Mouse (Mus musculus) layer of hippocampus, postnatal 36 days (tissue): ENCODE data around the gene E130218I03Rik. TPM values are rescaled to one million over a fixed set of nuclear protein-coding genes. Genes with fewer than 3 reads are reported as not detected.

Experiments
- DNase-seq, 2 experiments: peaks; one replicate each; pipeline ENCODE4 v3.0.0; 2022
- total RNA-seq, 2 experiments: library from RNA; stranded (reverse); gene quantifications; 2 replicates each; pipeline ENCODE4 v1.2.3; 2021

Gene E130218I03Rik
- not detected for total RNA-seq

DNA sequence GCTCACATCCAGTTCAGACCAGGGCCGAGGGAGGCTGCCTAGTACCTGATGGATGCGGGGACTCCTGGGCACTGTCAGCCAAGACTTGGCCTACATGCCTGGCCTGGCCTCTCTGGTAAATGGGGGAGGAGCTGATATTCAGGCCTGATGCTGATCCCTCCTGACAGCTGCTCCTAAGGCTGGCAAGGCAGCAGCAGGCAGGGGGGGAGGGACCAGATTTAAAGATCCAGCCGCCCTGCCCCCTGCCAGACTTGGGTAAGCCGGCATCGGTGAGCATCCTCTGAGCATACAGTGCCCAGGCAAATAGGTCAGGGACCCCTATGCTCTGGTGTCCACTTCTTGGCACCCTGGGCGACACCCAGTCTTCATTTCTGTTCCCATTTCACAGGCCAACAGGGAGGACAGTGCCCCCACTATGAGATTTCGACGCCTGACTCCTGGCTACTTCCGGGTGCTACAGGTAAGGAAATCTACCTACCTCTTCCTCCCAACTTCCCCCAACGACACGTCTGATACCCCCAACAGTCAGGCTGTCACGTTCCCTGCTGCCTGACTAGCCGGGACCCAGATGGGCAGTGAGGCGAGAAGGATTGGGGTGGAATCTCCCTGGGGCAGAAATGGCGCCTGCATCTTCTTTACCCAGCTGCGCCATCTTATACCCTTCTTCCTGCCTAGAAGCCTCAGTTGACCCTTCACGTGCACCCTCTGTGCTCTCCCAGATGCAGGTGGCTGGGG lies at the start of gene E130218I03Rik:
TSS of gene E130218I03Rik (plus strand) at position 147 of the 735 bp plus-strand sequence.
- DNase-seq = no peak

DNA sequence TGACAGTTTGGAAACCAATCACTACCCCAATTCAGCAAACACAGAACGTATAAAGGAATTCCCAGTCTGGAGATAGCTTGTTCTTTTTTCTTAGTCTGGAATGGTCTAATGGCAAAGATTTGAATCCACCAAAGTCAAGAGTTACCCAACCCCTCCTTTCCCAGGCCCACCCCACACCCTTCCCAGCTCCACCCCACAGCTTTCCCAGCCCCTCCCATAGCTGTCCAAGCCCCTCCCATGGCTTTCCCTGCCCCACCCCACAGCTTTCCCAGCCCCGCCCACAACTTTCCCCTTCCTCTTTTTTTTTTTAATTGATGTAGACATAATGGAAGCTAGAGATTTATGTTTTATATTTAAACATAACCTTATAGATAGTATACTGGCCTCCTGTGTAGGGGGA lies 44.1 kb upstream of the E130218I03Rik start:
- no peak for DNase-seq

DNA sequence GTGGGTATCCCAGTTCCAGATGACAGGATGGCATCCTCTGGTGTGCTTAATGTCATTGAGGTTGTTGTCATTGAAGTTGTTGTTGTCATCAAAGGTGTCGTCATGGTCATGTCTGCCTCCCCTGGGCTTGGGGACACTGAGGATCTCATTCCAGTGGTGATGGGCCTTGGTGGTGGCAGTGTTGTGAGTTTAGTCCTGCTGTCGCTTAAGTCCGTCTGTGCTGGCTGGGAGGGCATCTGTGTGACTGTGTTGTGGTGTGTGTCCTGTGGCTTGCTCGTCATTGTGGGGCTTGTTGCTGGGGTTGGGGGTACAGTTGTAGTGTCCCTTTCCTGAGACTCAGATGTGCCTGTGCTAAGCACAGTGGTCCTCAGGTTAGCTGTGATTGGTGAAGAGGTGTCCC lies 40.6 kb upstream of the E130218I03Rik start, which contains the start of gene Gm7534:
TSS of gene Gm7534 (minus strand) at position 101 of the 400 bp plus-strand sequence.
- DNase-seq = no peak

DNA sequence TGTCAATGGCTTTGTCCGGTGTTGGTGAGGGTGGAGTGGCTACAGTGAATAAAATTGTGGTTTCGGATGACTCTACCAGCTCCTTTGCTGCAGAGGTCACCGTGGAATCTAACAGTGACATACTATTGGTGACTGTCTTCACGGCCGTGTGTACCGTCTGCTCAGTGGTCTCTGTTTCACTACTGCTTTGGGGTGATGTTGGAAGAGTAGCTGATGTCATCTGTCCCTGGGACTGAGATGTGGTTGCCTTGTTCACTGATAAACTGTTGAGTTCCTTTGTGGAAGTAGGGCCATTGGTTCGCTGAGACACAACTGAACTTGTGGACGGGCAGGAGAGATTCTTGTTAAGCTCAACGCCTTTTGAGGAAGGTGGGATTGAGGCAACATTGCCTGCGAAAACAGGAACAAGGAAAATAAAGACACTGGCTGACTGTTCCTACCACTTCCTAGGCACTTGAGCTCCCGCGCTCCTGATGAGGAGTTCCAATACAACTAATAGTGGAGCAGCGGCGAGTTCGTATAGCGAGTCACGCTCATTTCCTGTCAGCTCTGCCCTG lies 40.0 kb upstream of the E130218I03Rik start:
- DNase-seq = no peak

DNA sequence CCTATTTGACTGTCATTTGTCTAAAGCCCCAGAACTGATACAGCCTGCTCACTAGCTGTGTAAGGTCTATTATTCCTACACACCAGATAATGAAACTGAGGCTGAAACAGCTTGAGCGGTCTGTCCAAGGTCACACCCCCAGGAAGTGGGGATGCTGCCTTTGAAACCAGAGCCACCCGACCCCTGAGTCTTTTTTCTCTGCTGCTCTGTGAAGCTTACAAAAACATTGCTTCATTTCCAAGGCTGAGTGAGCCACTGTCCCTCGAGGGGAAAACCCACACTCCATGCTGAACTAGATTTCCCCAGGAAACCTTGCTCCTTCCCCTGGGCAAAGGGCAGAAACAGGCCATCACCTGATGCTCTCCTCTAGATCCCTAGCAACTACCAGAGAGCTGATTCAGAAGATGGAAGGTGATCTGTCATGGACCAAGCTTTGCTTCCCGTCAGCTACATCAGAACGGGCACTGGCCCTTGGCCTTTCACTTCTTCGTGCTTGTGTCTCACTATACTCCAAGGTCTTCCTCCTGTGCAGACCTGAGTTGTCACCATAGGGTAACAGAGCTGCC lies 36.9 kb upstream of the E130218I03Rik start:
- no peak for DNase-seq

DNA sequence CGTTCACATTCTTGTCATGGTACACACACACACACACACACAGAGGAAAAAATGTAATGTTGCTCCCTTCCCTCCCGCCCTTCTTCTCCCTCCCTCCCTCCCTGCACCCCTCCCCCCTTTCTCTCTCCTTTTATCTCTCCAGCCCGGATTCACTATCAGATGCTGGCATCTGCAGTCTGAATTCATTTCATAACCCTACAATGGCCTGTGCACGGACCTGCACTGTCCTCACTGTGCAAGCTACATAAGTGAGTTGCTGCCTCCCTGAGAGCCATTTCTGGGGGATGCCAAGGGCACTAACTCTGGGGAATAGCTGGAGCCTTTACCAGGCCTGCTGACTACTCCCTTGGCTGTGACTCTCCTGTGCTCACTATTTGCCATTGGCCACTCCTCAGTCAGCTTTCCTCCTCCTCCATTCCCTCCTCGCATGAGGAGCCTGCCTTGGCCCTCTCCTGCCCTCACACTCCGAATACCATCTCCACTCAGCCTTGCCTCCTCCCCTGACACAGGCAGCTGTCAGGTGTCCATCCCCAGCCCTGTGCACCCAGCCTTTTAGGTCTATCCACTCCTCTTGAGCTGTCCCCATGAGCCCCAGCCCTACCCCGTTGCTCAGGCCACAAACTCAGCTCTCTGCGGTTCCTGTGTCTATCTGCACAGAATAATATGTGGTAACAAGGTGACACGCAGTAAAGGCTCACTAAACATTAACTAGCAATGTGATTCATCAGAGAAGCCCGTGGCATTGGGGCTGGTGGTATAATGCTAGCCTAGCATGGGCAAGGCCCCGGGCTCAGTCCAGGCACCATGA lies 20.5 kb upstream of the E130218I03Rik start:
- DNase-seq = no peak

DNA sequence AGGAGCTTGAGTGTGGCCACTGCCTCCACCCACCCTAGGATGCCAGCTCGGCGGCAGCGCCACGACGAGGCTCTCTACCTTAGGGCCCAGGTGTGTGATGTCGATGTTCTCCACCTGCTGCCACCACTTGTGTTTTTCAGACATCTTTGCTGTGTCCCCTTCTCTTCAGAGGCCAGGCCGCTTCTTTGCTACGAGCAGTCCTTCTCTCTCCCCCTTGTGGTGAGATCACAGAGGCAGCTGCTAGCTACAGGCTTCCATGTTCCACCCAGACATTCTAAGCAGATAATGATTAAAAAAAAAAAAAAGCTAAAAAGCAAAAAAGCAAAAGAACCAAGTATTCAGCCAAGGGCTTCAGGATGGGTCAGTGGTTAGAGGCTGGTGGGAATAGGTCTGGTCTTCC lies 16.3 kb upstream of the E130218I03Rik start, which contains the start of gene Catsper4:
TSS of gene Catsper4 (minus strand) at position 190 of the 400 bp plus-strand sequence.
- DNase-seq = no peak

DNA sequence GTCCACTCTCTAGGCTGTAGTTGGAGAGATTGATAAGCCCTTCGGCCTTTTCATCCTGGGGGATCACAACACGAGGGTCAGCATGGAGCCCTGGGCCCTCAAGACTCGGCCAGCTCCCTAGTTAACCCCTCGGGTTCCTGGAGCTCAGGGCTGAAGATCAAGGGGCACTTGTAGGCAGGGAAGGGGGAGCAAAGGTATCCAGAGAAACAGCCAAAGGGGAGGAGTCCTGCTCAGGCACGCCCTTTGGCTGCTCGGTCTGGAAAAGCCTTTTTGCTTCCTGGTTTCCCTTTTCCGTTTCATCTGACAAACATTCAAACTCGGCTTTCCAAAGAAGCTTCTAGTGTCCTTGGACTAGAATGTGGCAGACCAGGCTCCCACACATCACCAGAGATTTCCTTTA lies 13.0 kb upstream of the E130218I03Rik start:
- DNase-seq = no peak

DNA sequence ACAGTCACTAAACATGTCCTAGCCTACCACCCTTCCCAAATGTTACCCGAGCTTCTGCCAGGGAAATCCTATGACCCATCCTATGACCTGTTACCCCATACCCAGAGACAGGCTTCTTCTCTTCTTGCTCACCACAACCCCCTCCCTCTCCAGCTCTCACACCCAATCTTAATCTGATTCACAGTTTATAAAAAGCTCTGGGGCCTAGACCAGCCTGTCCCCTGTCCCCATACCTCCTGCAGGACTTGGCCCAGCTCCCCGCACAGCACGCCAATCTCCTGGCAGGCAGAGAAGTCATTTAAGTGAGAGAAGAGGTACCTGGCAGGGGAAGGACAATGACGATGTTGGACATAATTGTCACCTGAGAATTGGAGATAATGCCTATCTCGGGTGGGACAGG lies 8.6 kb upstream of the E130218I03Rik start:
- no peak for DNase-seq

DNA sequence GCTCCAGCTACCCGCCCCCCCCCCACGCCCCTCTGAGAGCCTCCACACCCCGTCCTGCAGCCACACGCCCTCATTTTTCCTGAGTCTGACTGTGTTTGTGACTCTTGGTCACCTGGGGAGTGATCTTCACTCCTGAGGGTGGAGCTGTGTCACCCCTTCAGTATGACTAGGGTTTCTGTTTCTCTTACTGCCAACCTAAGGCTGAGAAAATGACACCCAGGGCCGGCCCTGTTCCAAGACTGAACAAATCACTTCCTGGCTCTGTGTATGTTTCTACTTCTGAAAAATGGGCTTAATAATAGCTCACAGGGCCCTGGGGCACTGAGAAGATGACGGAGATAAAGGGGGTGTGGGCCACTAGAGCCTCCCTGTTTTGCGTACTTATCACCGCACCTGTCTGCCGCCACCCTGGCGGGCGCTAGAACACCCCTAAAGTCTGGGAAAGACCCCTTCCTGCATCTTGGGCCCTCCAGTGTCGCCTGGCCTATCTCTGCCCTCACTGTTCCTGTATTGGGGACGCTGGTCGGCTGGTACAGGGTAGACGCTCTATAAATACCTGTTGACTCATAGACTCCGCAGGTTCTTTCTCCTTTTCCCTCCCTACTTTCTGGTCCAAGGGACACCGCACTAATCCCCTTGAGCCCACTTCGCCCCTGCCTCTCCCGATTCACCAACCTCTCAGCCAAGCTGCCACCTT lies 5.7 kb upstream of the E130218I03Rik start:
- DNase-seq = no peak

DNA sequence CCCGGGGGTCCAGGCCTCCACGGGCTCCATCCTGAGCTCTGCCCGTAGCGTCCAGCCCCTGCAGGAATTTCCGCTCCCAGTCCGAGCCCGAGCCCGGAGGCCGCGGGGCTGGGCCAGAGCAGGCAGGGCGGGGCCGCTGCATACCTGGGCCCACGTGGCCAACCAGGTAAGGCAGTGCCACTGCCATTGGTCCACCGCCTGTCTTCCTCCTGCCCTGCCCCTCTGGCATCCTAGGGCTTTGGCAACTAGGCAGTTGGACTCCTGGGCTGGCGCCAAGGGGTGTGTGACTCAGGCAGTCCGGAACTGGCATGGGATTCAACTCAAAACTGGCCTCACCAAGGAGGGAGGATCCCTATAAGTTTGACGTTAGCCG lies 5.2 kb upstream of the E130218I03Rik start, which contains the start of gene Cnksr1:
TSS of gene Cnksr1 (minus strand) at position 121 of the 373 bp plus-strand sequence.
- DNase-seq = no peak

DNA sequence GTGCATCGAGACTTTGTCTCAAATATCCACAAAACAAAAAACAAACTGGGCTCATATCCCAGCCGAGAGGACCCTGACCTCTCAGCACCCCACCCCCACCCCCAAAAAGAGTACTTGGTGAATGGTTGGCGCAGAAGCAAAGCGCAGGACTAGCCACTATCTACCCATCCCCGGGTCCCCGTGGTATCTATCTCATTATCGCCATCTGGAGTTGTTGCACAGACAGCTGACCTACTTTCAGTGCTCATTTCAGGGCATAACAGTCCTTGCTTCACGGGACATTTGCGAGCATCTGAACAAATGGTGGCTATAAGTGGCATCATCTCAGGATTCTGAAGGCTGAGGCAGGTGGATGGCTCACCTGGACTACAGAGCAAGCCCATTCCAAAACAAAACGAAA lies 4.8 kb upstream of the E130218I03Rik start:
- DNase-seq = no peak

DNA sequence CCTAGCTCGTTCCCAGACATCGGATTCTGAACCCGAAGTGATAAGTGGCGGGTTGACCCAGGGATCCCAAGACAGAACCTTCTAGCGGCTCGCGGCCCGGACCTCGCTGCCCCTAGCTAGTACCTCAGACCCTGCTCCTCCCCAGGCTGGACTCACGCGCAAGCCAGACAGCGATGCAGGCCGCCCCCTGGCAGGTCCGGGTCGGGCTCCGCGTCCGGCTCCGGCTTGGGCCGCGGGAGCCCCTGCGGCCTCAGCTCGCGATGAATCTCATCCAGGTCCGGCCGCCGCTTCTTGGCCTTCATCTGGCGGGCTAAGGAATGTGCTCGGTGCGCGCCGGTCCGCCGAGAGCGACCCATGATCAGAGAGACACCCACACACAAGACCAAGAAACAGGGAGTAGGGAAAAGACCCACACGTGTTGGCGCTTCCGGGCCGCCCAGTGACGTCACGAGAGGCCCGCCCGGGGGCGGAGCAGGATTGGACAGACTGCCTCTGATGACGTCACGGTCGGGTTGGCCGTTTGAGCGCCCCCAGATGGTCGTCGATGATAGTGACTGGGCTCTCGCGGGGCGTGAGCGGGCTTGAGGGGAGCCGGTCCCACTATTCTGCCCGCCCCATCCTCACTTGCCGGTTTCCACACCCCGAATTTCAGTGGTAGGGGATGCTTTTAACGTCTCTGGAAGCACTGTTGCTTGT lies 1.8 kb downstream of the E130218I03Rik start, which contains the start of gene Zfp593:
TSS of gene Zfp593 (minus strand) at position 445 of the 696 bp plus-strand sequence.
- peak; percentile 93 to 95 for DNase-seq

DNA sequence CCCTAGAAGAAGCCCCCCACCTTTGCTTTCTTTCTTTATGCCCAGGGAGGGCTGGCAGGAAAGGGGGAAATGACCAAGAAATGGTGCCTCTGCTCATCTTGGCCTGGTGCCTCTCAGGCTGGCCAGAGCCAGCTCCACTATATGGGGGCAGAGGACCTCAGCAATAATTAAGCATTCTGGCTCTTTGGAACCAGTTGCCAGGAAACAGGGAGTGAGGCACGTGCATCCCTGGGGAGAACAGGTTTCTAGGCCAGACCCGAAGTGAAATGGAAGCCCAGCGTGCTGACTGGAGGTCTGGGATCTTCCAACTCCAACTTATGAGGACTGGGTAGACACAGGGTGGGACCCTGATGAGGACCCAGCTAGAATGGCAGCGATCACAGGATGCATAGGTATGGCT lies 2.8 kb downstream of the E130218I03Rik start:
- no peak for DNase-seq

DNA sequence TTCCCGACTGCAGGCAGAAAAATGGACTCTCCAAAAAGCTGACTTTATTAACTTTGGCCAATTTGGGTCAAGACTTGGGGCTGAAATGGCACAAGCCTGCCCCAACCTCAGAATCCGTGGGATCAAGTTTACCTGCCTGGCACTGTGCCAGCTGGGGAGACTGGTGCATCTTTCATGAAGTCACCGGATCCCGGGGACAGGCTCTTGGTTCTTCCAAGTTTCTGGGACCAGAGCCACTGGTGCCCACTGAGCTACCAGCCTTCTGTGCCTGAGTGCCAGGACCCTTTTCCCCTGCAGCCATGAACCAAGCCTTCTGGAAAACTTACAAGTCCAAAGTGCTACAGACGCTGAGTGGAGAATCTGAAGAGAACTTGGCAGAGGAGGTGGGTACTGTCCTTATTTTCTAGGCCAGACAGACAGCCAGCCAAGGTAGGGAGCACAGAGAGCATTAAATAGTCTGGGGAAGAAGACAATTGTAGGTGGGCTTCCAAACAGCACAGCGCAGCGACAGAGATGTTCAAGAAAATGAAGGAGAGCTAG lies 3.3 kb downstream of the E130218I03Rik start, which contains the start of gene Gm30191:
TSS of gene Gm30191 (plus strand) at position 217 of the 540 bp plus-strand sequence.
- DNase-seq = no peak

DNA sequence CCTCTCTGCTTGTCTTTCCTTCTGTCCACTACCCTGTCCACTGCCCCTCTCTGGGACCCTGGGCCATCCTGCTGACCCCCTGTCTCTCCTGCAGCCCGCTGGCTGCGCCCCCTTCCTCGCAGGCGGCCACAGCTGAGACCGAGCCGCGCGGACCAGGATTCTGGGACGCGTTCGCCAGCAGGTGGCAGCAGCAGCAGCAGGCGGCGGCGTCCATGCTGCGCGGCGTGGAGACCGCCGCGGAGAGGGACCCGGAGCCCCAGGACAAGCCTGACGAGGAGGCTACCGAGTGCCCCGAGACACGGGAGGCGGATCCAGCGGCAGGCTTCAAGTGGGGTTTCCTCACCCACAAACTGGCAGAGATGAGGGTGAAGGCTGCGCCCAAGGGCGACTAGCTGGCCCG lies 6.2 kb downstream of the E130218I03Rik start:
- peak; percentile 59 to 65 for DNase-seq

DNA sequence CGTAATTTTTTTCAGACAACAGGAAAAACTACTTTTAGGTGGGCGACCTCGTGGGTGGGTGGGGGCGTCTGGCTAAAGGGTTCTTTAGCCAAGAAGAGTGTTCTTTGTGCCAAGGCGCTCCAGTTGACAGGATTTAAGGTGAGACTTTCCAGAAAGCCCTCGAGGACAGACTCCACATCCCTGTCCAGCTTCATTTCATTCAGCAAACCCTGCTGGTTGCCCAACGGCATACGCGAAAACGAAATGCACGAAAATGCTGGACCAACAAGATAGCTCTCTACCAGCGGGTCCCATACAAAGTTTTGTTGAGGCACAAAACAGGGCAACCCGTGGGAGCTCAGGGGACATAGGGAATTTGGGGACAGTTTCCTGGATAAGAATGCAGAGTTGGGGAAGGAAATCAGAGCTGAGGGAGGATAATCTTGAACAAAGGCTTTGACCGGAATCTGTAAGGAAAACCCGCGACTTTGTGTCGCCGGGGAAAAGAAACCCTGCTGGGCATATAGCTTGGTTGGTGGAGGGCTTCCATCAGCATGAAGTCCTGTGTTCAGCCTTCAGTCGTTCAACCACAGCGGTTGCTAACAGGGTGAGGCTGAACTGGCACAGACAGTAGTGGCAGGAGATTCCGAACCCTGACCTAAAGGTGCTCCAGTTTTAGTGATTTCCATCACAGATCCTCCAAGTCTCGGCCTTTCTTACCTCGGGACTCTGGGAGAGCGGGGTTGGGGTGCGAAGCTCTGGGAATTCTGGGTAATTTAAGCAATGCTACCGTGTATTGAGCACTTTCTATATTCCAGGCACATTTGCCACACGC lies 6.9 kb downstream of the E130218I03Rik start:
- no peak for DNase-seq

DNA sequence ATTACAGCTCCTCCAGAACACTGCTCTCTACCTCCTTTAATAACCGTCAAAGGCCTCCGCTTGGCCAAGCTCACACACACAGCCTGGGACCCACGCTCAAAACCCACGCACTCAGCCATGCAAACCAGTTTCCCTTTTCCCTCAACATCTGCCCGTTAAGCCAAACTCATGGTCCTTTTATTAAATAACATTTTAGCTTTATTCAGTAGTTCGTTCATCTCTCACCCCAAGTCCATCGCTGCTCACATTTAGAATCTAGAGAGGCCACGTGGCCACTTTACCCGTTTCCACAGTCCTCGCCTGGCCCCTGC lies 7.4 kb downstream of the E130218I03Rik start:
- DNase-seq = no peak

DNA sequence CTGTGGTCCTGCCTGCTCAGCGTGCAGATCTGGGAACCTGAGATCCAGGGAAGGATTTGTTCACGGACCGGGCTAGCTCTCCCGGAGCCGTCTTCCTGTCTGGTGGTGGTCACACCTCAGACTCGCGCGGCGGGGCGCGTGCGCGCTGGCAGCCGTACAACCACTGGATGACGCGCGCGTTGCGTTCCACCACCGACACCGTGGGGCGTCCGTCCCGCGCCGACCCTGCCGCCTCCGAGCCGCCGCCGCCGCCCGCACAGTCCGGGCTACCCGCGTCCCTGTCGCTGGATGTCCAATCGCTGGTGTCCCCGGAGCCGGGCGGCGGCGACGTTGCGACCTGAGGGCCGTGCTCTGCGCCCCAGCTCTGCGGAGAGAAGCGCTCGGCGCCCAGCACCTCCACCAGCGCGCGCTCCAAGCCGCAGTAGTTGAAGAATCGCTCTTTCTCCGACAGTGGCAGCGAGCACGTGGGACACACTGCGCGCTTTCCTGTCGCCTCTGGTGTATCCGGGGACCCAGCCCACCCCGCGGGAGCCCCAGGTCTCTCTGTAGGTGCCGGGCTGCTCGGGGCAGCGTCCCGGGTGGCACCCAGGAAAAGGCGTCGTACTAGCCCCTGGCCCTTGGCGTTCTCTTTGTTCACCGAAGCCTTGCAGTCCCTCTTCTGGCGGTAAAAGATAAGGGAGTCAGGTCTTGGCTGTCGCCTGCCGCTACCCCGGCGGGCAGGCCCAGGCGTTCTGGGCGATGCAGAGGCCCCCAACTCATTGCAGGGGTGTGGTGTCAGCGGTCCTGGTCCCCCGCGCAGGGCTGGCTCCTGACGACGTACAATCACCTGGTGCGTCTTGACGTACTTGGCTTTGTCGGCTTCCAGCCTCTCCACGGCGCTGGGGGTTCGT lies 8.0 kb downstream of the E130218I03Rik start:
- no peak for DNase-seq
